Mouse (Mus musculus) cortical plate, adult 2 months (tissue): ENCODE data around the gene Dner.

Source experiments
- CTCF ChIP-seq: fragments of 200-500 bp; IDR thresholded peaks from 2 replicates; pipeline ENCODE4 v1.5.1; 2011; ENCODE audit warnings: mild to moderate bottlenecking, control low read depth, low read length; ENCODE audit not compliant: insufficient read depth; ENCODE audit errors: extremely low read depth
- POLR2A ChIP-seq: fragments of 200-500 bp; IDR thresholded peaks from 2 replicates; pipeline ENCODE4 v1.6.1; 2011; ENCODE audit warnings: mild to moderate bottlenecking, low read length, control low read depth; ENCODE audit not compliant: insufficient read depth; ENCODE audit errors: extremely low read depth

DNA sequence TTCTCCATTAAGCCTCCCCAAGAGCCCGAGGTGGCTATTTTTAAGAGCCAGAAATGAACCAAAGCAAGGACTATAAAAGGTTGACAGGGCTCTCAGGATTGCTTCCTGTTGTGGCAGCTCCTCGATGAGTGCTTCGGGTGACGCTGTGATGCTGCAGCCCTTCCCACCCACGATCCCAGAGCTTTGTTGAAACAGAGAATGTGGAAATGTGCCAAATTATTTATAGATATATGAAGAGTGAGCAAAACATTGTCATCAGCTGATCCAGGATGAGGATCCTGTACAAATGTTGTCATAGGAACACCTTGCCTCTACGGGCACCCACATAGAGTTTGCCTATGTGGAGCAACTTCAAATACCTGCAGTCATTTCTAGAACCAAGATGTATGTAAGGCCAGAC is 67.8 kb downstream of the Dner start:
- TF ChIP-seq POLR2A = no peak
- TF ChIP-seq CTCF = no peak
